Mouse (Mus musculus) liver, adult 2 months (tissue): ENCODE results near the gene Smpd1. TPM values are rescaled to one million over a fixed set of nuclear protein-coding genes. Genes with fewer than 3 reads are reported as not detected.

Source experiments
- DNase-seq: peaks from one replicate; pipeline ENCODE4 v3.0.0-alpha.2; 2011; ENCODE audit warnings: low read depth, low spot score; ENCODE audit errors: extremely low read depth
- H3K27ac ChIP-seq: fragments of 200-500 bp; replicated peaks from 2 replicates; pipeline ENCODE4 v1.5.1; 2012; ENCODE audit warnings: low read depth, mild to moderate bottlenecking, control low read depth, inconsistent platforms, low read length; ENCODE audit not compliant: insufficient read depth
- H3K27me3 ChIP-seq: fragments of 200-500 bp; 2 replicates; pipeline ENCODE4 v1.6.1; 2012; ENCODE audit warnings: mild to moderate bottlenecking, moderate library complexity, low read length, inconsistent platforms; ENCODE audit not compliant: control insufficient read depth, insufficient read depth
- H3K36me3 ChIP-seq: fragments of 200-500 bp; 2 replicates; pipeline ENCODE4 v1.6.1; 2012; ENCODE audit warnings: low read length, inconsistent platforms; ENCODE audit not compliant: control insufficient read depth, insufficient read depth
- H3K4me1 ChIP-seq: fragments of 200-500 bp; 2 replicates; pipeline ENCODE4 v1.6.1; 2011; ENCODE audit warnings: low read length; ENCODE audit not compliant: control insufficient read depth, insufficient read depth
- H3K4me3 ChIP-seq: fragments of 200-500 bp; 2 replicates; pipeline ENCODE4 v1.5.1; 2011; ENCODE audit warnings: low read depth, mild to moderate bottlenecking, control low read depth, low read length, moderate library complexity; ENCODE audit not compliant: insufficient read depth
- H3K79me2 ChIP-seq: fragments of 200-500 bp; 2 replicates; pipeline ENCODE4 v1.6.1; 2012; ENCODE audit warnings: inconsistent platforms, mild to moderate bottlenecking, low read length, moderate library complexity; ENCODE audit not compliant: control insufficient read depth, insufficient read depth
- H3K9ac ChIP-seq: fragments of 200-500 bp; 2 replicates; pipeline ENCODE4 v1.6.1; 2012; ENCODE audit warnings: low read depth, mild to moderate bottlenecking, control low read depth, inconsistent platforms, low read length
- CTCF ChIP-seq: fragments of 200-500 bp; IDR thresholded peaks from 2 replicates; pipeline ENCODE4 v1.5.1; 2011; ENCODE audit warnings: low read depth, low read length, control low read depth
- POLR2A ChIP-seq: fragments of 200-500 bp; IDR thresholded peaks from 2 replicates; pipeline ENCODE4 v1.6.1; 2011; ENCODE audit warnings: low read length, control low read depth; ENCODE audit not compliant: insufficient read depth; ENCODE audit errors: extremely low read depth
- WGBS: fragments of 180-500 bp; shearing (Covaris S2); methylation state at CpG from one replicate; pipeline ENCODE4 v1.1.7; 2018; 5-methylcytosine and 5-hydroxymethylcytosine counted together
- polyA plus RNA-seq: library from polyadenylated mRNA; depleted of rRNA; stranded (reverse); fragments of >200 nt; gene quantifications from 2 replicates; pipeline ENCODE4 v1.2.3, GENCODE M21; 2012
- total RNA-seq: library from RNA; depleted of rRNA; stranded (reverse); fragments of >200 nt; gene quantifications from 2 replicates; pipeline ENCODE4 v1.2.3, GENCODE M21; 2014

The Smpd1 gene
- total and polyA plus RNA-seq, 2 experiments = 33.1 to 51.9 TPM

- Histone ChIP-seq H3K4me1 (no peaks in the 10 kb centered on the region), H3K79me2 (no peaks in the 10 kb centered on the region), H3K36me3 (no peaks in the 10 kb centered on the region), H3K27ac (no peak overlapping the region), H3K9ac (no peak overlapping the region), H3K27me3 (no peaks in the 10 kb centered on the region), H3K4me3 (no peak overlapping the region)
- TF ChIP-seq CTCF = no peak
- TF ChIP-seq POLR2A = no peak
- DNase-seq = no peak
- WGBS = 92% methylated on average over 8 of the region's 8 CpGs
Observed at GRCm38 (mm10) chr7:105572949-105573348, 18.8 kb downstream of the Smpd1 start.

- Histone ChIP-seq H3K27ac (no peak overlapping the region), H3K4me3 (no peak overlapping the region), H3K4me1 (no peaks in the 10 kb centered on the region), H3K79me2 (no peaks in the 10 kb centered on the region), H3K36me3 (no peaks in the 10 kb centered on the region), H3K27me3 (no peaks in the 10 kb centered on the region), H3K9ac (no peak overlapping the region)
- no peak for TF ChIP-seq POLR2A
- no peak for TF ChIP-seq CTCF
- WGBS = 89% methylated on average over 4 of the region's 4 CpGs
- DNase-seq = no peak
Observed at GRCm38 (mm10) chr7:105574537-105574936, 20.4 kb downstream of the Smpd1 start.

GRCm38 (mm10) chr7:105576166-105576748 is 22.1 kb downstream of the Smpd1 start:
- Histone ChIP-seq H3K79me2 (no peaks in the 10 kb centered on the region), H3K27ac (no peak overlapping the region), H3K4me3 (no peak overlapping the region), H3K36me3 (no peaks in the 10 kb centered on the region), H3K27me3 (no peaks in the 10 kb centered on the region), H3K9ac (no peak overlapping the region), H3K4me1 (no peaks in the 10 kb centered on the region)
- no peak for DNase-seq
- WGBS = 75% methylated on average over 3 of the region's 3 CpGs
- TF ChIP-seq POLR2A (no peak), CTCF (no peak)

- Histone ChIP-seq H3K4me1 (no peaks in the 10 kb centered on the region), H3K36me3 (no peaks in the 10 kb centered on the region), H3K27me3 (no peaks in the 10 kb centered on the region), H3K27ac (no peak overlapping the region), H3K4me3 (no peak overlapping the region), H3K79me2 (no peaks in the 10 kb centered on the region), H3K9ac (no peak overlapping the region)
- no peak for DNase-seq
- 88% methylated on average over 6 of the region's 6 CpGs for WGBS
- TF ChIP-seq POLR2A (no peak), CTCF (no peak)
Observed at GRCm38 (mm10) chr7:105577377-105577871, 23.3 kb downstream of the Smpd1 start.

GRCm38 (mm10) chr7:105578481-105578880 is 24.3 kb downstream of the Smpd1 start:
- TF ChIP-seq CTCF (no peak), POLR2A (no peak)
- Histone ChIP-seq H3K27me3 (no peaks in the 10 kb centered on the region), H3K79me2 (no peaks in the 10 kb centered on the region), H3K36me3 (no peaks in the 10 kb centered on the region), H3K4me1 (no peaks in the 10 kb centered on the region), H3K27ac (no peak overlapping the region), H3K4me3 (no peak overlapping the region), H3K9ac (no peak overlapping the region)
- DNase-seq = no peak
- 80% methylated on average over 2 of the region's 2 CpGs for WGBS

- Histone ChIP-seq H3K79me2 (no peaks in the 10 kb centered on the region), H3K36me3 (no peaks in the 10 kb centered on the region), H3K4me3 (peak overlapping the region; percentile 74), H3K27me3 (no peaks in the 10 kb centered on the region), H3K27ac (no peak overlapping the region), H3K9ac (peak overlapping the region; percentile 32; the same call in 1 of the 2 replicates), H3K4me1 (no peaks in the 10 kb centered on the region)
- no peak for DNase-seq
- TF ChIP-seq CTCF = no peak
- TF ChIP-seq POLR2A = no peak
- 13% methylated on average over 15 of the region's 22 CpGs for WGBS
Observed at GRCm38 (mm10) chr7:105580627-105581089, 26.5 kb downstream of the Smpd1 start.
